In the genomic region with DNA sequence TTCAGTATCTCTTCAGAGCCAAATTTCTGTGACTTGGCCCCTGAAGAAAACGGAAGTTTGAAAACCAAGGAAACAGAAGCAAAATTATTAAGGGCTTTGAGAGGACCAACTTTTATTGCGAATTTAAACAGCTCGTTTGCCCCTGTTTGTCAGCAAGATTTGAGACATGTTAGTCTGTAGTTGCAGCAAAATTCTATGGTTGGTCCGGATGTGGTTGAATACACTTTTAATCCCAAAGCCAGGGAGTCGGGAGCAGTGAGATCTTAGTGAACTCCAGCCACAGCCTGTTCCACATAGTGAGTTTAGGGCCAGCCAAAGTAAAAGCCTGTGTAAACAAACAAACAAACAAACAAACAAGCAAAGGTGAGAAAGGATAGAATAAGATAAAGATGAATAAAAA, we compare ENCODE assay signal across 8 mouse cellular contexts. TPM values are rescaled to one million over a fixed set of nuclear protein-coding genes. Genes with fewer than 3 reads are reported as not detected.
DNase-seq lines count a peak whose midpoint lies in the region; ATAC-seq and TF ChIP-seq lines count a peak whose summit lies in the region.

No protein-coding gene starts in this region.

- WGBS in hindbrain, embryonic 11.5 days = 16% methylated on average over 5 of the region's 5 CpGs
- 15% methylated on average over 5 of the region's 5 CpGs for WGBS in midbrain, embryonic 10.5 days
- 1% methylated on average over 5 of the region's 5 CpGs for WGBS in thymus, adult 2 months

- no peak for ATAC-seq in erythroblast, adult 5-6 weeks (replicated peaks; ENCODE audit: low FRiP score, poor library complexity, severe bottlenecking)
- ATAC-seq in G1E (ENCODE audit: extremely low read depth, insufficient number of reproducible peaks, low FRiP score, poor library complexity, severe bottlenecking) = no peak
- ATAC-seq in hindbrain, embryonic 11.5 days (ENCODE audit: low FRiP score) = no peak
- ATAC-seq in granulocyte monocyte progenitor cell, adult 5-6 weeks (replicated peaks; ENCODE audit: poor library complexity, severe bottlenecking) = no peak

- H3K9ac ChIP-seq in hindbrain, embryonic 11.5 days (ENCODE audit: low read depth, low read length) = no peak overlapping the region

- peaks cover 75% of the 10 kb centered on the region for H3K4me1 ChIP-seq in erythroblast, embryonic 14.5 days (ENCODE audit: control insufficient read depth)
- peaks cover 36% of the 10 kb centered on the region for H3K4me1 ChIP-seq in G1E (ENCODE audit: insufficient read depth, low read depth, low read length)
- H3K4me1 ChIP-seq in hindbrain, embryonic 11.5 days (replicated peaks; ENCODE audit: control insufficient read depth, insufficient read depth, low read length) = no peaks in the 10 kb centered on the region
- H3K4me1 ChIP-seq in midbrain, embryonic 10.5 days = peaks cover 43% of the 10 kb centered on the region
- peaks cover 12% of the 10 kb centered on the region for H3K4me1 ChIP-seq in thymus, adult 2 months (replicated peaks; ENCODE audit: control insufficient read depth, insufficient read depth, low read length)

- no peaks in the 10 kb centered on the region for H3K9me3 ChIP-seq in erythroblast, embryonic 14.5 days (ENCODE audit: control insufficient read depth, low read length)
- no peaks in the 10 kb centered on the region for H3K9me3 ChIP-seq in G1E (replicated peaks)
- H3K9me3 ChIP-seq in hindbrain, embryonic 11.5 days (ENCODE audit: control insufficient read depth, low read length) = no peaks in the 10 kb centered on the region
- no peaks in the 10 kb centered on the region for H3K9me3 ChIP-seq in midbrain, embryonic 10.5 days (replicated peaks)

- H3K4me3 ChIP-seq in erythroblast, embryonic 14.5 days (replicated peaks) = peak overlapping the region; percentile 66
- peak overlapping the region; percentile 72 for H3K4me3 ChIP-seq in G1E (ENCODE audit: low read depth, low read length)
- peak overlapping the region; percentile 44 for H3K4me3 ChIP-seq in hindbrain, embryonic 11.5 days (ENCODE audit: low read depth, low read length)
- peak overlapping the region; percentile 66 for H3K4me3 ChIP-seq in midbrain, embryonic 10.5 days
- H3K4me3 ChIP-seq in thymus, adult 2 months (ENCODE audit: control insufficient read depth, insufficient read depth, low read length) = no peak overlapping the region

- no peak for DNase-seq in G1E (ENCODE audit: low spot score)
- no peak for DNase-seq in hindbrain, embryonic 11.5 days (ENCODE audit: low spot score)
- DNase-seq in midbrain, embryonic 10.5 days (ENCODE audit: low spot score) = no peak
- no peak for DNase-seq in right cerebral cortex, postnatal 25 days
- DNase-seq in thymus, adult 2 months = no peak

- TF ChIP-seq CTCF in G1E (IDR thresholded peaks at IDR 0.05; ENCODE audit: low read depth, low read length) = no peak
- no peak for TF ChIP-seq CTCF in thymus, adult 2 months (IDR thresholded peaks at IDR 0.05; ENCODE audit: borderline replicate concordance, control insufficient read depth, extremely low read depth, insufficient read depth, low read length, poor library complexity)

- H3K36me3 ChIP-seq in erythroblast, embryonic 14.5 days (ENCODE audit: control insufficient read depth) = no peaks in the 10 kb centered on the region
- no peaks in the 10 kb centered on the region for H3K36me3 ChIP-seq in G1E (replicated peaks)
- H3K36me3 ChIP-seq in hindbrain, embryonic 11.5 days (ENCODE audit: control insufficient read depth, insufficient read depth, low read length) = no peaks in the 10 kb centered on the region
- H3K36me3 ChIP-seq in midbrain, embryonic 10.5 days = no peaks in the 10 kb centered on the region
- no peaks in the 10 kb centered on the region for H3K36me3 ChIP-seq in thymus, adult 2 months (ENCODE audit: control insufficient read depth, insufficient read depth, low read length)

- no peak for TF ChIP-seq POLR2A in thymus, adult 2 months (IDR thresholded peaks at IDR 0.05; ENCODE audit: control insufficient read depth, extremely low read depth, insufficient read depth, low read length, poor library complexity)

- no peak overlapping the region for H3K27ac ChIP-seq in hindbrain, embryonic 11.5 days (ENCODE audit: low read depth, low read length)
- 0 out of 2 replicates have a peak overlapping the region, but pooled peaks have one; percentile 20 for H3K27ac ChIP-seq in midbrain, embryonic 10.5 days (replicated peaks)
- no peak overlapping the region for H3K27ac ChIP-seq in thymus, adult 2 months (ENCODE audit: control insufficient read depth, insufficient read depth, low read length)

- H3K27me3 ChIP-seq in erythroblast, embryonic 14.5 days (ENCODE audit: control insufficient read depth) = no peaks in the 10 kb centered on the region
- H3K27me3 ChIP-seq in G1E (ENCODE audit: insufficient read depth, low read length) = no peaks in the 10 kb centered on the region
- H3K27me3 ChIP-seq in hindbrain, embryonic 11.5 days (ENCODE audit: control insufficient read depth, insufficient read depth, low read length) = no peaks in the 10 kb centered on the region
- no peaks in the 10 kb centered on the region for H3K27me3 ChIP-seq in midbrain, embryonic 10.5 days (ENCODE audit: low read depth, poor library complexity, severe bottlenecking)
- H3K27me3 ChIP-seq in thymus, adult 2 months (ENCODE audit: control insufficient read depth, insufficient read depth, low read length) = no peaks in the 10 kb centered on the region

- H3K4me2 ChIP-seq in hindbrain, embryonic 11.5 days (replicated peaks; ENCODE audit: low read depth, low read length) = peak overlapping the region; percentile 60

RNA-seq across cellular contexts. Expression of gene Abt1, which starts 9.5 kb away (rescaled TPM):
- polyA plus RNA-seq in erythroblast, embryonic 14.5 days (2012) = 0.76 and 0.84 TPM in 2 replicates
- total RNA-seq in erythroblast, adult 5-6 weeks (2015; ENCODE audit: low replicate concordance) = 1.7 and 1.9 TPM in 2 replicates
- total RNA-seq in erythroblast, adult 5-6 weeks (2017; ENCODE audit: low replicate concordance) = 1.4 and 1.7 TPM in 2 replicates
- total RNA-seq in G1E (2014; fragmentation: Nextera tagmentation) = 3.7 and 4.0 TPM in 2 replicates
- 9.5 and 11.4 TPM in 2 replicates for total RNA-seq in G1E (2017)
- polyA plus RNA-seq in G1E (2012) = 6.5 and 6.9 TPM in 2 replicates
- polyA plus RNA-seq in hindbrain, embryonic 11.5 days (2014; fragmentation: Nextera tagmentation; extraction: Ambion mirVana) = 12.1 and 13.4 TPM in 2 replicates
- polyA plus RNA-seq in midbrain, embryonic 10.5 days (2016; fragmentation: Nextera tagmentation; extraction: Ambion mirVana) = 14.3 and 14.7 TPM in 2 replicates
- 4.2 and 4.5 TPM in 2 replicates for polyA plus RNA-seq in thymus, adult 2 months (2012; rRNA removed)
- 2.9 and 5.7 TPM in 2 replicates for total RNA-seq in granulocyte monocyte progenitor cell, adult 5-6 weeks (2014; fragmentation: Nextera tagmentation)
- 11.0 and 13.7 TPM in 2 replicates for total RNA-seq in granulocyte monocyte progenitor cell, adult 5-6 weeks (2017)

RNA-seq across cellular contexts. Expression of gene Btn1a1, which starts 32.5 kb away (rescaled TPM):
- 0.15 and 0.16 TPM in 2 replicates for polyA plus RNA-seq in erythroblast, embryonic 14.5 days (2012)
- 4.2 and 4.4 TPM in 2 replicates for total RNA-seq in erythroblast, adult 5-6 weeks (2015; ENCODE audit: low replicate concordance)
- total RNA-seq in erythroblast, adult 5-6 weeks (2017; ENCODE audit: low replicate concordance) = 6.5 and 15.5 TPM in 2 replicates
- 18.3 and 31.6 TPM in 2 replicates for total RNA-seq in G1E (2014; fragmentation: Nextera tagmentation)
- total RNA-seq in G1E (2017) = 0.82 and 1.5 TPM in 2 replicates
- 0.75 and 0.80 TPM in 2 replicates for polyA plus RNA-seq in G1E (2012)
- not detected in 2 replicates for polyA plus RNA-seq in hindbrain, embryonic 11.5 days (2014; fragmentation: Nextera tagmentation; extraction: Ambion mirVana)
- 0.04 and 0.06 TPM in 2 replicates for polyA plus RNA-seq in midbrain, embryonic 10.5 days (2016; fragmentation: Nextera tagmentation; extraction: Ambion mirVana)
- polyA plus RNA-seq in thymus, adult 2 months (2012; rRNA removed) = 0.05 and 0.15 TPM in 2 replicates
- not detected in 2 replicates for total RNA-seq in granulocyte monocyte progenitor cell, adult 5-6 weeks (2014; fragmentation: Nextera tagmentation)
- total RNA-seq in granulocyte monocyte progenitor cell, adult 5-6 weeks (2017) = not detected in 2 replicates

RNA-seq across cellular contexts. Expression of gene Btn2a2, which starts 55.5 kb away (rescaled TPM):
- polyA plus RNA-seq in erythroblast, embryonic 14.5 days (2012) = not detected in 2 replicates
- total RNA-seq in erythroblast, adult 5-6 weeks (2015; ENCODE audit: low replicate concordance) = not detected in 2 replicates
- not detected in 2 replicates for total RNA-seq in erythroblast, adult 5-6 weeks (2017; ENCODE audit: low replicate concordance)
- total RNA-seq in G1E (2014; fragmentation: Nextera tagmentation) (not detected in 2 replicates), G1E (2017) (0.06 and 0.22 TPM in 2 replicates)
- not detected in 2 replicates for polyA plus RNA-seq in G1E (2012)
- polyA plus RNA-seq in hindbrain, embryonic 11.5 days (2014; fragmentation: Nextera tagmentation; extraction: Ambion mirVana) = 0.15 and 0.18 TPM in 2 replicates
- 0.26 and 0.38 TPM in 2 replicates for polyA plus RNA-seq in midbrain, embryonic 10.5 days (2016; fragmentation: Nextera tagmentation; extraction: Ambion mirVana)
- polyA plus RNA-seq in thymus, adult 2 months (2012; rRNA removed) = 0.23 and 0.27 TPM in 2 replicates
- total RNA-seq in granulocyte monocyte progenitor cell, adult 5-6 weeks (2014; fragmentation: Nextera tagmentation) = not detected in 2 replicates
- not detected in 2 replicates for total RNA-seq in granulocyte monocyte progenitor cell, adult 5-6 weeks (2017)
